Mouse (Mus musculus): ENCODE results near the gene Dner. TPM values are rescaled to one million over a fixed set of nuclear protein-coding genes. Genes with fewer than 3 reads are reported as not detected.

The Dner gene
- polyA plus RNA-seq, 1 experiment from 2014 or later = 3.7 TPM

DNA sequence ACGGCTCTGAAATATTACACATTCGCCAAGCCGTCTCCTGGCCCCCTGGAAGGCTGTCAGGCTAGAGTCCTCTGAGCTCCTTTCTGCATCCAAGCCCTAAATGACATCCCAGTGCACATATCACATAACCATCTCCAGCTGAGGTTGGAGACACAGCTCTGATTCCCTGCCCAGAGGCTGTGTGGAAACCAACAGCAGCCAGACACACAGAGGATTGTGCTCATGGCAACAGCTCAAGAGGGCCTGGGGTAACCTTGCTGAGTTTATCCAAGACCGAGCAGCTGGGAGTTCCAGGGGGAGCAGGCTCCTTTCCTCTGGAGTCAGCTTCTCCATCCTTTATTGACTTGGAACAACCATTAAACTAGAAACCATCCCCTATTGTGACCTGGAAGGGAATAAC, 177.7 kb downstream of the Dner start:
- peak; percentile 35; the same call in 1 of the 2 replicates for ATAC-seq (ENCODE audit: insufficient read depth, low FRiP score, low read depth)
- Histone ChIP-seq H3K4me1 (no peaks in the 10 kb centered on the region), H3K27ac (no peak overlapping the region), H3K36me3 (no peaks in the 10 kb centered on the region), H3K9me3 (no peaks in the 10 kb centered on the region), H3K4me3 (replicated peaks) (no peak overlapping the region), H3K4me2 (no peak overlapping the region), H3K9ac (no peak overlapping the region), H3K27me3 (replicated peaks) (no peaks in the 10 kb centered on the region)
- WGBS = 42% methylated on average over 4 of the region's 4 CpGs

DNA sequence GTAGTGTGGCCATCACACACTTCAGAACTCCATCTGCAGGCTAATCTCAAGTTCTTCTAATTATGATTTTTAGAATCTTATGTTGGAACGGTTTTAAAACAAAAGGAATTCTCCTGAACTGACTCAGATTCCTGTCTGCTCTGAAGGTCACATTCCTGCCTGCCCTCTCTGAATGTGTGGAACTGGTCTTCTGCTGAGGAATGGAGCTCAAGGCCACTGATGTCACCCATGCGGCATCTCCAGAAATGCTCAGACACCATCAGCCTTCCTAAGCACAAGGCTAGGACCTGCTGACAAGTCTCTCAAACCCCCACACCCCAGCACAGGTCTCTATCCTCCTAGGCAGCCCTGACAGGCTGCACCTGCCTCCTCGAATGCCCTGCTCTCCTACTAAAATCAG, 182.8 kb downstream of the Dner start:
- H3K4me2 ChIP-seq = no peak overlapping the region
- 47% methylated on average over 3 of the region's 3 CpGs for WGBS
- no peak for ATAC-seq (ENCODE audit: insufficient read depth, low FRiP score, low read depth)

DNA sequence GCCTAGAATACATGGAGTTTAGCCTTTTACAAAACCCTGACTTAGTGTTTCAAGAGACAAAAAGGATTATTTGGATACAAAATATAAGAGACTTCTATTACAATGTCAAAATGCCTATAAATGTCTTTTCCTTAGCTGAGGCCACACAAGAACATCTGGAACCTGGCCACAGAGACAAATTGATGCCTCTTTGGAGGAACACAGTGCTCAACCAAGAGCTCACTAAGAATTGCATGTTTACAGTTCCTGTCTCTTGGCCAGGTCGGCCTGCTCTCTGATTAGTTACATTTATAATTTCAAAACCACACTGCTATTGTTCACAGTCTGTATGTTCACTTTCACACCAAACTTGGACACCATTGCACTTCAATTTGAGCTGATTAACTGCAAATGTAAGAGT, 187.5 kb downstream of the Dner start:
- Histone ChIP-seq H3K36me3 (no peaks in the 10 kb centered on the region), H3K27me3 (replicated peaks) (no peaks in the 10 kb centered on the region), H3K4me3 (replicated peaks) (no peak overlapping the region), H3K9me3 (no peaks in the 10 kb centered on the region), H3K4me2 (no peak overlapping the region), H3K27ac (no peak overlapping the region), H3K9ac (no peak overlapping the region), H3K4me1 (peaks cover 11% of the 10 kb centered on the region; the same call in 1 of the 2 replicates)
- 34% methylated on average over 1 of the region's 1 CpGs for WGBS
- no peak for ATAC-seq (ENCODE audit: insufficient read depth, low FRiP score, low read depth)

More for the DNA sequence above, 182.8 kb downstream of the Dner start:
- Histone ChIP-seq H3K27me3 (replicated peaks) (no peaks in the 10 kb centered on the region), H3K9ac (no peak overlapping the region), H3K9me3 (no peaks in the 10 kb centered on the region), H3K27ac (no peak overlapping the region), H3K4me1 (no peaks in the 10 kb centered on the region), H3K4me3 (replicated peaks) (no peak overlapping the region), H3K36me3 (no peaks in the 10 kb centered on the region)

DNA sequence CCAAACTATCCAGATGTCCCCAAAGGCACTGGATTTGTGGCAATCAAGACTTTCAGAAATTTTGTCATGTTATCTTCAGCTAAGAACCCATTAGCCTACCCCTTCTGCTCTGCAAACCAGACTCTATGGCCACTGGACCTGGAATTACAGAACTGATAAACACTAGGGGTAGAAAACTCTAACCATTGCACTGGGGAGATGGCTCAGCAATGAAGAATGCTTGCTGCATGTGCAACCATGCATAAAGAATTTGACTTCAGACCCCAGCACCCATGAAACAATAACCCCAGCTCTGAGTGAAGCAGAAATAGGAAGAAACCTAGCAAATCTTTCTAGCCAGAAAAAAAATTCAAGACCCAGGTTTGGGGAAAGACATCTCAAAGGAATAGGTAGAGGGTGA, 188.5 kb downstream of the Dner start:
- Histone ChIP-seq H3K9me3 (no peaks in the 10 kb centered on the region), H3K27ac (no peak overlapping the region), H3K4me1 (peaks cover 11% of the 10 kb centered on the region; the same call in 1 of the 2 replicates), H3K9ac (no peak overlapping the region), H3K4me3 (replicated peaks) (no peak overlapping the region), H3K36me3 (no peaks in the 10 kb centered on the region), H3K27me3 (replicated peaks) (no peaks in the 10 kb centered on the region), H3K4me2 (no peak overlapping the region)
- ATAC-seq (ENCODE audit: insufficient read depth, low FRiP score, low read depth) = no peak

DNA sequence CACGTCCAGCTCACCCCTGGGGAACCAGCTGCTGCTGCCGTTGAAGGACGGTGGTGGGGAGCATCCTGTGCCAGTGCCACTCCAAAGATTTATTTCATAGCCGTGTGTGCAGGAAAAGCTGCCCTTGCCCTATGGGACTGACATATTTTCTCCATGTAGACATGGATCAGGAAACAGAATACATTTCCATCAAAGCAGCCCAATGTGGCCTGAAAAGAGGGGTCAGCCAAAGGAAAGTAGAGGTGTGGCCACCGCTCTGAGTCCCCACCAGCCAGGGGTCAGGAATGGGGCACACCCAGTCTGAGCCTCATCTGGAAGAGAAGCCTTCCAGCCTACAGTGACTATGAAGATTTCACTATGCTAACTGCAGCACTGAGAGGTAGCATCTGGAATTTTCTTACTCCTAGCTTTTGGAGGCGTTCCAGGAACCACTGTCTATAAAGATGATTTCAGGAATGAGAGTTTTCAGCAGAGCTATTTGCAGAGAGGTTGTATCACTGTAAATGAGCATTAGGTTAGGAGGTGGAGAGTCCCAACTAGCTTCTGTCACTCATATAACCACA, 189.0 kb downstream of the Dner start:
- H3K4me2 ChIP-seq = no peak overlapping the region
- ATAC-seq (ENCODE audit: insufficient read depth, low FRiP score, low read depth) = no peak; the same call in 1 of the 2 replicates
- peaks cover 11% of the 10 kb centered on the region; the same call in 1 of the 2 replicates for H3K4me1 ChIP-seq
- no peak overlapping the region for H3K4me3 ChIP-seq (replicated peaks)
- H3K9me3 ChIP-seq = no peaks in the 10 kb centered on the region
- H3K9ac ChIP-seq = no peak overlapping the region
- peak overlapping the region; percentile 48; the same call in 1 of the 2 replicates for H3K27ac ChIP-seq
- no peaks in the 10 kb centered on the region for H3K36me3 ChIP-seq
- no peaks in the 10 kb centered on the region for H3K27me3 ChIP-seq (replicated peaks)
- WGBS = 29% methylated on average over 6 of the region's 6 CpGs

DNA sequence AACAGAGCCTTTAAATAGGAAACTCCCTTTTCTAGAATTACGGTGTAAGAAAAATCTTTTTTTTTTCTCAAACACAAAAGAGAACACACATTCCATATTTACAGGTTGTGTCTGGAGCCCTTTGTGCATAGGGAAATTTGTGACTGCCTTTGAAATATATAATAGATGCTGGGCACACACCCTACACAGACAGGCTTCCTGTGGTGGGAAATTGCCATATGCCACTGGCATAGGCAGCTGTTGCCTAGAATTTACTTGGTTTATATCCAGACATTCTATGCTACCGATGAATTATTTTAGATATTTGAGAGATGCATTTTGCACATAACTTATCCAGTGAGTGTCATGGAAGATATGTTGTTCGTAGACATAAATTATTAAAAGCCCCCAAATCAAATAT, 195.3 kb downstream of the Dner start:
- no peak for ATAC-seq (ENCODE audit: insufficient read depth, low FRiP score, low read depth)
- no peaks in the 10 kb centered on the region for H3K36me3 ChIP-seq
- no peak overlapping the region for H3K9ac ChIP-seq
- H3K27me3 ChIP-seq (replicated peaks) = no peaks in the 10 kb centered on the region
- no peak overlapping the region for H3K27ac ChIP-seq
- H3K9me3 ChIP-seq = no peaks in the 10 kb centered on the region
- no peaks in the 10 kb centered on the region for H3K4me1 ChIP-seq
- 79% methylated on average over 3 of the region's 3 CpGs for WGBS
- H3K4me3 ChIP-seq (replicated peaks) = no peak overlapping the region
- no peak overlapping the region for H3K4me2 ChIP-seq

DNA sequence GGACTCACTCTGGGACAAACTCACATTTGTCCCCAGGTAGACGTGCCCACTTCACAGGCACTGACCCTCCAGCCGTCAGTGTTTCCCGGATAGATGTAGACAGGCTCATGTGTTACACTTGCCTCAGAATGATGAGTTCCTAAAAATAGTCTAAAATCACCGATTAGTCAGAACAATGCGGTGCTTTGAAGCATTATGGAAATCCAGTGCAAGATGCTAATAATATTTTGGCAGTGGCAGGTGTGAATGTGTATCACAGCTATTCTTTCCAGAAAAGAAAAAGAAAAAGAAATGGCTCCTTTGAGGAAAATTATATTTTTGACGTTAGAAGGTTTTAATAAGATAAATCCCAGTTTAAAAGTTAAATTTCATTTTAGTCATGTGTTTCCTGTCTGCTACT, 204.3 kb downstream of the Dner start:
- H3K4me2 ChIP-seq = no peak overlapping the region
- no peak for ATAC-seq (ENCODE audit: insufficient read depth, low FRiP score, low read depth)
- no peaks in the 10 kb centered on the region for H3K27me3 ChIP-seq (replicated peaks)
- no peaks in the 10 kb centered on the region for H3K9me3 ChIP-seq
- H3K36me3 ChIP-seq = no peaks in the 10 kb centered on the region
- no peak overlapping the region for H3K9ac ChIP-seq
- WGBS = 74% methylated on average over 6 of the region's 6 CpGs
- no peak overlapping the region for H3K4me3 ChIP-seq (replicated peaks)
- no peak overlapping the region for H3K27ac ChIP-seq
- H3K4me1 ChIP-seq = no peaks in the 10 kb centered on the region

DNA sequence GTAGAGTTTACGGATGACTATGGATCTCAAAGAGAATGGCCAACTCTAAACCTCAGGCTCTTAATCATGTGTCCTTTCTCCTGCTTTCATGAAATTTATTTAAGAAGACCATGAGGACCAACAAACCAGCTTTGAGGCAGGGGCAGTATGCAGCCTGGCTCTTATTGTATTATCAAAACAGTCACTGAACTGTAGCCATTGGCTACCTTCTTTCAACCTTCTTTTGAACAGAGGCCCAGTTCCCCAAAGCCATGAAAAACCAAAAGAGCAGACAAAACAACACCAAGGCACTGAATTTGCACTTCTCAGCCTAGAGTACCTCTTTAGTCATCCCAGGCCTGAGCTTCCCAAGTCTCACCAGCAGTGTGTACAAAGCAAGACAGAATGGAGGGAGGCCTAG, 207.5 kb downstream of the Dner start:
- no peaks in the 10 kb centered on the region for H3K36me3 ChIP-seq
- WGBS = 91% methylated on average over 1 of the region's 1 CpGs
- H3K9ac ChIP-seq = no peak overlapping the region
- H3K27ac ChIP-seq = no peak overlapping the region
- no peaks in the 10 kb centered on the region for H3K27me3 ChIP-seq (replicated peaks)
- no peak for ATAC-seq (ENCODE audit: insufficient read depth, low FRiP score, low read depth)
- H3K4me1 ChIP-seq = no peaks in the 10 kb centered on the region
- no peaks in the 10 kb centered on the region for H3K9me3 ChIP-seq
- no peak overlapping the region for H3K4me2 ChIP-seq
- H3K4me3 ChIP-seq (replicated peaks) = no peak overlapping the region

DNA sequence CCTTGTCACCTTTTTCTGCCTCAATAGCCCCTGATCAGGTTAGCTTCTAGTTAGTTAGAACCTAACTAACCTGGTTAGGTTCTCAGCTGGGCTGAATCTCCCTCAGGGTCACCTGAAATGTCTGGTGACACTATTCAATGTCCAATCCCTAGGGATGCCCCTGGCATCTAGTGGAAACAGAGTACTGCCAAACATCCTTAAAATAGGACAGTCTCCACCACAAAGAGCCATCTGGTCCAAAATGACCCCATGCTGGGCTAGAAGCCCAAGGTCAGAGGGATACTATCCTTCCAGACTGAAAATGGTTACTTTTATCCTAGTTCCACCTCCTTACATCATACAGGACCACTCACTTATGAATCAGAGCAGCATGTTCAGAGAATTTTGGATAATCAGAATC, 211.0 kb downstream of the Dner start:
- Histone ChIP-seq H3K9me3 (no peaks in the 10 kb centered on the region), H3K4me1 (no peaks in the 10 kb centered on the region), H3K4me2 (no peak overlapping the region), H3K4me3 (replicated peaks) (no peak overlapping the region), H3K36me3 (no peaks in the 10 kb centered on the region), H3K9ac (no peak overlapping the region), H3K27me3 (replicated peaks) (no peaks in the 10 kb centered on the region), H3K27ac (no peak overlapping the region)
- no peak for ATAC-seq (ENCODE audit: insufficient read depth, low FRiP score, low read depth)

DNA sequence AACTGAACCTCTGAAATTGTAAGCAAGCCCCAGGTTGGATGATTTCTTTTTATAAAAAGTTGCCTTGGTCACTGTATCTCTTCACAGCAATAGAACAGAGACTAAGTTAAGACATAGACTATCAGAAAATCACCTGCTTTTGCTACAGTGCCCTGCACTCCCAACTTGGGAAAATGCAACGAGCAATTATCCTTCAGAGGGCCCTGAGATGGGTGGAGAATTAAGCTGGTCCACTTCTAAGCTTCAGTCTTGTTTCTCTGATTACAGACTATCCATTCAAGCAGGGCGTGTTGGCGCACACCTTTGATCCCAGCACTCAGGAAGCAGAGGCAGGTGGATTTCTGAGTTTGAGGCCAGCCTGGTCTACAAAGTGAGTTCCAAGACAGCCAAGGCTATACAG, 211.4 kb downstream of the Dner start:
- no peaks in the 10 kb centered on the region for H3K9me3 ChIP-seq
- H3K27ac ChIP-seq = no peak overlapping the region
- H3K27me3 ChIP-seq (replicated peaks) = no peaks in the 10 kb centered on the region
- no peaks in the 10 kb centered on the region for H3K36me3 ChIP-seq
- H3K4me3 ChIP-seq (replicated peaks) = no peak overlapping the region
- no peak overlapping the region for H3K9ac ChIP-seq
- WGBS = 87% methylated on average over 3 of the region's 3 CpGs
- no peak for ATAC-seq (ENCODE audit: insufficient read depth, low FRiP score, low read depth)
- H3K4me1 ChIP-seq = no peaks in the 10 kb centered on the region
- no peak overlapping the region for H3K4me2 ChIP-seq

DNA sequence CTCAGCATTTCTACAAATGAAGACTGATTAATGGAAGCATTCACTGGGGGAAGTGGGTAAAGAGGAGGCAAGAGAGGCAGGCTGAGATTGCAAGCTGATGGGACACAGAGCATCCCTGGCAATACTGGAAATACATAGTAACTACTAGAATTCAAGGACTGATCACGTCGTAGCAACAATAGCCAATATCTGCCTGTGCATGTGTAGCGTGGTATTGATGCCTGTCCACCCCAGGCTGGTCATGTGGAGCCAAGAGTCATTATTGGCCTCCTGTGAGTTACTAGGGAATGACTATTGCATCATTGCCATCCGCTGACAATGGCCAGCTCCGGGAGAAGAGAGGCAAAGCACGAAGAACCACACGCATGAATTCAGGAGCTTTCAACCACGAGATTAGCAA, 216.0 kb downstream of the Dner start:
- H3K9me3 ChIP-seq = no peaks in the 10 kb centered on the region
- no peaks in the 10 kb centered on the region for H3K4me1 ChIP-seq
- no peak overlapping the region for H3K27ac ChIP-seq
- H3K4me3 ChIP-seq (replicated peaks) = no peak overlapping the region
- no peak overlapping the region for H3K4me2 ChIP-seq
- no peak for ATAC-seq (ENCODE audit: insufficient read depth, low FRiP score, low read depth)
- H3K27me3 ChIP-seq (replicated peaks) = no peaks in the 10 kb centered on the region
- no peak overlapping the region for H3K9ac ChIP-seq
- WGBS = 84% methylated on average over 8 of the region's 8 CpGs
- H3K36me3 ChIP-seq = no peaks in the 10 kb centered on the region

DNA sequence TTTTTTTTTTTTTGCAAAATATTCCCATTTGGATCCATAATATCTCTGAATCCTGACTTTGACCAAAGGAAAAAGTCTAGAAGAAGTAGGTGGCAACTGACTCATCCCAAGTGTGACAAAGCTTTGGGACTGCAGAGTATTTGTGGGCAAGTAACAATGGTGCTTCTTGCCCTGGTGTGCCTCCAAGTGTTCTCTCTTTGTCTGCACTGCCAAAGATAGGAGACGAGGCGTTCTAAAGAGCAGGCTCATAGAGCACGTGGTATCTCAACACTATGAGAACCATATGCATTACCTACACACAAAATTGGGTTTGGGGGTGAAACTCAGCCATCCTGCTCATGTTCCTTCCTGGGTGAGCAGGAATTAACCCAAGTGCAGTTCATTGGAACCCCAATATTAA, 221.7 kb downstream of the Dner start:
- Histone ChIP-seq H3K27me3 (replicated peaks) (no peaks in the 10 kb centered on the region), H3K36me3 (no peaks in the 10 kb centered on the region), H3K9ac (no peak overlapping the region), H3K4me2 (no peak overlapping the region), H3K27ac (no peak overlapping the region), H3K9me3 (no peaks in the 10 kb centered on the region), H3K4me3 (replicated peaks) (no peak overlapping the region), H3K4me1 (no peaks in the 10 kb centered on the region)
- 80% methylated on average over 3 of the region's 3 CpGs for WGBS
- ATAC-seq (ENCODE audit: insufficient read depth, low FRiP score, low read depth) = no peak

DNA sequence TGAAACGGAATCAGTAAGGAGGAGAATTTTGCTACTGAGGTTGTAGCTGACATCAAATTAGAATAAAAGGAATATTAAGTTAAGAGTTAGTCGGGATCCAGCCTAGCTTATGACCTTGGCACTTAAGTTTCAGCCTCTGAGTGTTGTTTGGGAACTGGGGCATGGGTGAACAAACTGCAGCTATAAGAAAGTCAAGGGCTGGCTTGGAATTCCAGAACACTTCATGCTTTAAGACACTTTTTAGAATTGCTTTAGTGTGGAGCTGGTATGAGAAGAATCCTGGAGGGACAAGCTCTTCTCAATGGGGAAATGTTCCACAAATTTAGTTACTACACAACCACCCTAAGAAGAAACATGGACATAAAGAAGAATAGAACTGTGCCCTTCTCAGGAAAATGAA, 223.8 kb downstream of the Dner start:
- Histone ChIP-seq H3K36me3 (no peaks in the 10 kb centered on the region), H3K4me1 (no peaks in the 10 kb centered on the region), H3K9ac (no peak overlapping the region), H3K27me3 (replicated peaks) (no peaks in the 10 kb centered on the region), H3K9me3 (no peaks in the 10 kb centered on the region), H3K4me3 (replicated peaks) (no peak overlapping the region), H3K4me2 (no peak overlapping the region), H3K27ac (no peak overlapping the region)
- ATAC-seq (ENCODE audit: insufficient read depth, low FRiP score, low read depth) = no peak
- 67% methylated on average over 2 of the region's 2 CpGs for WGBS
